Mouse (Mus musculus): ENCODE data around the gene Prr29. TPM values are rescaled to one million over a fixed set of nuclear protein-coding genes. Genes with fewer than 3 reads are reported as not detected.
"Not testable (repeated sequence)": the region's sequence is repeated elsewhere in the genome, so short reads cannot be mapped to it uniquely, and the experiment has no call there.

Gene Prr29
- polyA plus RNA-seq (2012; rRNA removed) = 0.15 TPM in 1 of 2 replicates, not detected in the other

GRCm38 (mm10) chr11:106365366-106365765 lies at the start of gene Prr29:
Gene Prr29, plus strand, starts transcription at chr11:106365472.
- DNase-seq (ENCODE audit: extremely low spot score in 1 of 2, low spot score in 1 of 2) = no peak

GRCm38 (mm10) chr11:106316416-106316815 lies 48.9 kb upstream of the Prr29 start:
- no peak for DNase-seq (ENCODE audit: extremely low spot score in 1 of 2, low spot score in 1 of 2)

GRCm38 (mm10) chr11:106317801-106318200 lies 47.5 kb upstream of the Prr29 start:
- no peak for DNase-seq (ENCODE audit: extremely low spot score in 1 of 2, low spot score in 1 of 2)

- DNase-seq (ENCODE audit: extremely low spot score in 1 of 2, low spot score in 1 of 2) = peak in 1 of 2 experiments; percentile 38
Measured at GRCm38 (mm10) chr11:106318406-106319366, 46.6 kb upstream of the Prr29 start.

- no peak for DNase-seq (ENCODE audit: extremely low spot score in 1 of 2, low spot score in 1 of 2)
Measured at GRCm38 (mm10) chr11:106324858-106325257, 40.4 kb upstream of the Prr29 start.

- peak in 1 of 2 experiments; percentile 83 for DNase-seq (ENCODE audit: extremely low spot score in 1 of 2, low spot score in 1 of 2)
Measured at GRCm38 (mm10) chr11:106325566-106326206, 39.6 kb upstream of the Prr29 start.

GRCm38 (mm10) chr11:106326475-106326874 lies 38.8 kb upstream of the Prr29 start:
- no peak for DNase-seq (ENCODE audit: extremely low spot score in 1 of 2, low spot score in 1 of 2)

GRCm38 (mm10) chr11:106328521-106328920 lies 36.8 kb upstream of the Prr29 start:
- no peak for DNase-seq (ENCODE audit: extremely low spot score in 1 of 2, low spot score in 1 of 2)

- no peak for DNase-seq (ENCODE audit: extremely low spot score in 1 of 2, low spot score in 1 of 2)
Measured at GRCm38 (mm10) chr11:106329128-106329527, 36.1 kb upstream of the Prr29 start.

GRCm38 (mm10) chr11:106329682-106330081 lies 35.6 kb upstream of the Prr29 start:
- DNase-seq (ENCODE audit: extremely low spot score in 1 of 2, low spot score in 1 of 2) = peak; percentile 5 to 58

GRCm38 (mm10) chr11:106332458-106332857 lies 32.8 kb upstream of the Prr29 start:
- no peak for DNase-seq (ENCODE audit: extremely low spot score in 1 of 2, low spot score in 1 of 2)

GRCm38 (mm10) chr11:106334066-106334465 lies 31.2 kb upstream of the Prr29 start:
- DNase-seq (ENCODE audit: extremely low spot score in 1 of 2, low spot score in 1 of 2) = no peak

- no peak for DNase-seq (ENCODE audit: extremely low spot score in 1 of 2, low spot score in 1 of 2)
Measured at GRCm38 (mm10) chr11:106338029-106338428, 27.2 kb upstream of the Prr29 start.

- no peak for DNase-seq (ENCODE audit: extremely low spot score in 1 of 2, low spot score in 1 of 2)
Measured at GRCm38 (mm10) chr11:106338870-106339269, 26.4 kb upstream of the Prr29 start.

GRCm38 (mm10) chr11:106339323-106339722 lies 25.9 kb upstream of the Prr29 start:
- DNase-seq (ENCODE audit: extremely low spot score in 1 of 2, low spot score in 1 of 2) = not testable (repeated sequence)

GRCm38 (mm10) chr11:106340990-106341520 lies 24.2 kb upstream of the Prr29 start:
- no peak for DNase-seq (ENCODE audit: extremely low spot score in 1 of 2, low spot score in 1 of 2)

GRCm38 (mm10) chr11:106344910-106345309 lies 20.4 kb upstream of the Prr29 start:
- no peak for DNase-seq (ENCODE audit: extremely low spot score in 1 of 2, low spot score in 1 of 2)

- DNase-seq (ENCODE audit: extremely low spot score in 1 of 2, low spot score in 1 of 2) = no peak
Measured at GRCm38 (mm10) chr11:106349772-106350171, 15.5 kb upstream of the Prr29 start.

- DNase-seq (ENCODE audit: extremely low spot score in 1 of 2, low spot score in 1 of 2) = no peak
Measured at GRCm38 (mm10) chr11:106350853-106351252, 14.4 kb upstream of the Prr29 start.

- no peak for DNase-seq (ENCODE audit: extremely low spot score in 1 of 2, low spot score in 1 of 2)
Measured at GRCm38 (mm10) chr11:106351253-106351652, 14.0 kb upstream of the Prr29 start.

GRCm38 (mm10) chr11:106351941-106352340 lies 13.3 kb upstream of the Prr29 start:
- DNase-seq (ENCODE audit: extremely low spot score in 1 of 2, low spot score in 1 of 2) = no peak

Data from frontal cortex, adult 2 months (tissue).